Mouse (Mus musculus): Measurements from ENCODE around the gene Snrnp200. TPM values are rescaled to one million over a fixed set of nuclear protein-coding genes. Genes with fewer than 3 reads are reported as not detected.

Gene Snrnp200
- polyA plus RNA-seq, 1 experiment from 2014 or later, result 25.4 TPM

- no peak overlapping the region for H3K4me3 ChIP-seq (replicated peaks)
- H3K4me1 ChIP-seq (replicated peaks), result peaks cover 43% of the 10 kb centered on the region
- H3K9me3 ChIP-seq (replicated peaks), result no peaks in the 10 kb centered on the region
- 0 out of 2 replicates have a peak, but pooled peaks cover 6% of the 10 kb centered on the region for H3K36me3 ChIP-seq
- ATAC-seq (ENCODE audit: low read depth) (no peak), DNase-seq (no peak)
- 74% methylated on average over 5 of the region's 5 CpGs for WGBS (ENCODE audit: insufficient replicate concordance)
- H3K27ac ChIP-seq, result no peak overlapping the region
- H3K27me3 ChIP-seq, result no peaks in the 10 kb centered on the region
- no peak overlapping the region for H3K9ac ChIP-seq
- no peak overlapping the region for H3K4me2 ChIP-seq
These were observed 67.5 kb downstream of the Snrnp200 start for GRCm38 (mm10) chr2:127275551-127276320.

DNA sequence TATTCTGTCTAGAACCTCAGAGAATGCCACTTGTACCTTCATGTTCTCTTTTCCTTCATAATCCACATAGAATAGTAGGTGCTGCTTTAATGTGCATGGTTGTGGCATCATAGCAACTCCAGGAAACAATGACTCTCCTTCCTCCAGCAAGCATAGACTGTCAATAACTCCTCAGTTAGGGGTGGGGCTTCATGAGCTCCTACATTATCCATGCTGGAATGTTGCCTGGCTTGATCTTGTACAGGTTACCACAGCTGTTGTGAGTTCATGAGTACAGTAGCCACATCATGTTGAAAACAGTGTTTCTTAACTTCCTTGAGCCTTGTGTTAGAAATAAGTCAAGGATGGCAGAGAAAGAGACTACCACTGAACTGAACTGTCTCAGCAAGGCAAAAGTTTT is 70.0 kb downstream of the Snrnp200 start:
- no peak overlapping the region for H3K9ac ChIP-seq
- H3K9me3 ChIP-seq (replicated peaks), result no peaks in the 10 kb centered on the region
- H3K4me1 ChIP-seq (replicated peaks), result peaks cover 30% of the 10 kb centered on the region
- ATAC-seq (ENCODE audit: low read depth), result no peak
- DNase-seq, result no peak
- no peak overlapping the region for H3K4me3 ChIP-seq (replicated peaks)
- no peak overlapping the region for H3K4me2 ChIP-seq
- no peak overlapping the region for H3K27ac ChIP-seq
- H3K27me3 ChIP-seq, result no peaks in the 10 kb centered on the region
- 0 out of 2 replicates have a peak, but pooled peaks cover 6% of the 10 kb centered on the region for H3K36me3 ChIP-seq

Other genes with a start within 250 kb of the Snrnp200 start
- gene Ap4e1, start 199.7 kb upstream of the Snrnp200 start, polyA plus RNA-seq (2015; fragmentation: Nextera tagmentation; extraction: Ambion mirVana), result 5.0 and 7.0 TPM in 2 replicates
- 71.8 and 72.2 TPM in 2 replicates for gene Blvra, start 137.7 kb upstream of the Snrnp200 start, polyA plus RNA-seq (2015; fragmentation: Nextera tagmentation; extraction: Ambion mirVana)
- gene Ncaph, start 74.4 kb upstream of the Snrnp200 start, polyA plus RNA-seq (2015; fragmentation: Nextera tagmentation; extraction: Ambion mirVana), result 59.3 and 74.5 TPM in 2 replicates
- 31.4 and 31.7 TPM in 2 replicates for gene Itpripl1, start 64.9 kb upstream of the Snrnp200 start, polyA plus RNA-seq (2015; fragmentation: Nextera tagmentation; extraction: Ambion mirVana)
- gene 1810024B03Rik, start 106 bp upstream of the Snrnp200 start, polyA plus RNA-seq (2015; fragmentation: Nextera tagmentation; extraction: Ambion mirVana), result 1.2 TPM in 2 replicates
- 44.6 and 49.5 TPM in 2 replicates for gene Ciao1, start 39.4 kb downstream of the Snrnp200 start, polyA plus RNA-seq (2015; fragmentation: Nextera tagmentation; extraction: Ambion mirVana)
- 12.2 and 13.4 TPM in 2 replicates for gene Tmem127, start 39.5 kb downstream of the Snrnp200 start, polyA plus RNA-seq (2015; fragmentation: Nextera tagmentation; extraction: Ambion mirVana)
- gene Stard7, start 61.8 kb downstream of the Snrnp200 start, polyA plus RNA-seq (2015; fragmentation: Nextera tagmentation; extraction: Ambion mirVana), result 48.6 and 50.9 TPM in 2 replicates
- 2.7 and 2.8 TPM in 2 replicates for gene Dusp2, start 127.8 kb downstream of the Snrnp200 start, polyA plus RNA-seq (2015; fragmentation: Nextera tagmentation; extraction: Ambion mirVana)
- not detected in 2 replicates for gene Astl, start 130.3 kb downstream of the Snrnp200 start, polyA plus RNA-seq (2015; fragmentation: Nextera tagmentation; extraction: Ambion mirVana)
- gene Adra2b, start 154.8 kb downstream of the Snrnp200 start, polyA plus RNA-seq (2015; fragmentation: Nextera tagmentation; extraction: Ambion mirVana), result 29.4 and 32.4 TPM in 2 replicates
- gene Gpat2, start 216.8 kb downstream of the Snrnp200 start, polyA plus RNA-seq (2015; fragmentation: Nextera tagmentation; extraction: Ambion mirVana), result 0.35 and 0.39 TPM in 2 replicates
- gene Fahd2a, start 236.2 kb downstream of the Snrnp200 start, polyA plus RNA-seq (2015; fragmentation: Nextera tagmentation; extraction: Ambion mirVana), result 14.3 and 15.5 TPM in 2 replicates